Mouse (Mus musculus) kidney, postnatal 0 days (tissue): ENCODE data around the gene Ralgps2. TPM values are rescaled to one million over a fixed set of nuclear protein-coding genes. Genes with fewer than 3 reads are reported as not detected.

Source experiments
- ATAC-seq: fragments of 200-750 bp; cut with Nextera tagmentation; replicated peaks from 2 replicates; pipeline ENCODE4 v1.8.0; 2017; ENCODE audit warnings: low read depth, moderate number of reproducible peaks, moderate TSS enrichment, moderate library complexity; ENCODE audit not compliant: low FRiP score
- DNase-seq: peaks from one replicate; pipeline ENCODE4 v3.0.0-alpha.2; 2016; ENCODE audit warnings: low spot score
- H3K27ac ChIP-seq: fragments of 300-500 bp; sonication (generic); 2 replicates; pipeline ENCODE4 v1.5.1; 2014; ENCODE audit warnings: mild to moderate bottlenecking
- H3K27me3 ChIP-seq: fragments of 300-500 bp; sonication (generic); 2 replicates; pipeline ENCODE4 v1.6.1; 2014; ENCODE audit warnings: low read length, mixed read lengths; ENCODE audit not compliant: insufficient read depth
- H3K36me3 ChIP-seq: fragments of 300-500 bp; sonication (generic); 2 replicates; pipeline ENCODE4 v1.6.1; 2014; ENCODE audit warnings: low read length, mixed read lengths; ENCODE audit not compliant: insufficient read depth
- H3K4me1 ChIP-seq: fragments of 300-500 bp; sonication (generic); replicated peaks from 2 replicates; pipeline ENCODE4 v1.6.1; 2014; ENCODE audit warnings: antibody characterized with exemption, low read length, mixed read lengths; ENCODE audit not compliant: insufficient read depth
- H3K4me2 ChIP-seq: fragments of 300-500 bp; sonication (generic); 2 replicates; pipeline ENCODE4 v1.6.1; 2014; ENCODE audit warnings: mild to moderate bottlenecking, low read length, moderate library complexity, mixed read lengths
- H3K4me3 ChIP-seq: fragments of 300-500 bp; sonication (generic); replicated peaks from 2 replicates; pipeline ENCODE4 v1.5.1; 2014; ENCODE audit warnings: low read depth, low read length
- H3K9ac ChIP-seq: fragments of 300-500 bp; sonication (generic); 2 replicates; pipeline ENCODE4 v1.6.1; 2014; ENCODE audit warnings: low read depth, low read length
- H3K9me3 ChIP-seq: fragments of 300-500 bp; sonication (generic); replicated peaks from 2 replicates; pipeline ENCODE4 v1.6.1; 2016; ENCODE audit warnings: low read length, inconsistent platforms, mixed read lengths
- CTCF ChIP-seq: IDR thresholded peaks from 2 replicates; pipeline ENCODE4 v1.5.1; 2016; ENCODE audit warnings: antibody characterized with exemption, low read depth, mild to moderate bottlenecking, moderate library complexity
- WGBS: fragments of 180-500 bp; shearing (Covaris S2); extraction: QIAGEN DNeasy Blood & Tissue Kit; methylation state at CpG from one replicate; pipeline ENCODE4 v1.1.7; 2014; 5-methylcytosine and 5-hydroxymethylcytosine counted together
- polyA plus RNA-seq: library from polyadenylated mRNA; unstranded; fragments of >200 nt; fragmentation: Nextera tagmentation; extraction: Ambion mirVana; gene quantifications from 2 replicates; pipeline ENCODE4 v1.2.1, GENCODE M21; 2015

Ralgps2 gene
- polyA plus RNA-seq, 1 experiment from 2014 or later, result 47.2 TPM

- Histone ChIP-seq H3K27me3 (no peaks in the 10 kb centered on the region), H3K4me2 (no peak overlapping the region), H3K4me3 (no peak overlapping the region), H3K9ac (no peak overlapping the region), H3K4me1 (no peaks in the 10 kb centered on the region), H3K27ac (no peak overlapping the region), H3K9me3 (no peaks in the 10 kb centered on the region), H3K36me3 (no peaks in the 10 kb centered on the region)
- 95% methylated on average over 4 of the region's 4 CpGs for WGBS
- DNase-seq (no peak), ATAC-seq (no peak)
- peak; percentile 33; the same call in 1 of the 2 replicates for TF ChIP-seq CTCF
These were observed 47.9 kb downstream of the Ralgps2 start for GRCm38 (mm10) chr1:156891561-156891960.

- no peak overlapping the region for H3K9ac ChIP-seq
- H3K4me2 ChIP-seq, result no peak overlapping the region
- WGBS, result 89% methylated on average over 4 of the region's 4 CpGs
- TF ChIP-seq CTCF, result peak; percentile 43; the same call in 1 of the 2 replicates
- no peaks in the 10 kb centered on the region for H3K9me3 ChIP-seq
- no peak overlapping the region for H3K27ac ChIP-seq
- no peaks in the 10 kb centered on the region for H3K27me3 ChIP-seq
- no peaks in the 10 kb centered on the region for H3K36me3 ChIP-seq
- DNase-seq (no peak), ATAC-seq (no peak)
- peaks cover 7% of the 10 kb centered on the region; the same call in 1 of the 2 replicates for H3K4me1 ChIP-seq
- no peak overlapping the region for H3K4me3 ChIP-seq
These were observed 50.6 kb downstream of the Ralgps2 start for GRCm38 (mm10) chr1:156888830-156889229.

- DNase-seq (peak; percentile 41), ATAC-seq (no peak)
- WGBS, result 86% methylated on average over 2 of the region's 2 CpGs
- H3K36me3 ChIP-seq, result no peaks in the 10 kb centered on the region
- H3K27ac ChIP-seq, result no peak overlapping the region
- no peak overlapping the region for H3K4me3 ChIP-seq
- no peak overlapping the region for H3K9ac ChIP-seq
- no peaks in the 10 kb centered on the region for H3K27me3 ChIP-seq
- H3K4me2 ChIP-seq, result no peak overlapping the region
- H3K4me1 ChIP-seq, result peaks cover 7% of the 10 kb centered on the region; the same call in 1 of the 2 replicates
- no peaks in the 10 kb centered on the region for H3K9me3 ChIP-seq
- peak; percentile 58 for TF ChIP-seq CTCF
These were observed 53.5 kb downstream of the Ralgps2 start for GRCm38 (mm10) chr1:156885879-156886278.

- Histone ChIP-seq H3K9me3 (no peaks in the 10 kb centered on the region), H3K36me3 (no peaks in the 10 kb centered on the region), H3K9ac (no peak overlapping the region), H3K27ac (no peak overlapping the region), H3K4me3 (no peak overlapping the region), H3K4me2 (no peak overlapping the region), H3K4me1 (peaks cover 7% of the 10 kb centered on the region; the same call in 1 of the 2 replicates), H3K27me3 (no peaks in the 10 kb centered on the region)
- DNase-seq, result peak; percentile 22
- 23% methylated on average over 2 of the region's 2 CpGs for WGBS
- no peak for TF ChIP-seq CTCF
- no peak for ATAC-seq
These were observed 54.6 kb downstream of the Ralgps2 start for GRCm38 (mm10) chr1:156884782-156885181.

GRCm38 (mm10) chr1:156870616-156871015 is 68.8 kb downstream of the Ralgps2 start:
- Histone ChIP-seq H3K4me3 (no peak overlapping the region), H3K4me2 (no peak overlapping the region), H3K36me3 (no peaks in the 10 kb centered on the region), H3K27me3 (no peaks in the 10 kb centered on the region), H3K27ac (no peak overlapping the region), H3K9ac (no peak overlapping the region), H3K9me3 (no peaks in the 10 kb centered on the region), H3K4me1 (no peaks in the 10 kb centered on the region)
- WGBS, result 77% methylated on average over 4 of the region's 4 CpGs
- DNase-seq, result no peak
- TF ChIP-seq CTCF, result no peak
- ATAC-seq, result no peak

GRCm38 (mm10) chr1:156870028-156870427 is 69.4 kb downstream of the Ralgps2 start:
- no peak overlapping the region for H3K4me2 ChIP-seq
- WGBS, result 91% methylated on average over 5 of the region's 5 CpGs
- no peaks in the 10 kb centered on the region for H3K36me3 ChIP-seq
- TF ChIP-seq CTCF, result no peak
- H3K27me3 ChIP-seq, result no peaks in the 10 kb centered on the region
- H3K9ac ChIP-seq, result no peak overlapping the region
- DNase-seq (no peak), ATAC-seq (no peak)
- H3K4me1 ChIP-seq, result no peaks in the 10 kb centered on the region
- no peaks in the 10 kb centered on the region for H3K9me3 ChIP-seq
- H3K4me3 ChIP-seq, result no peak overlapping the region
- H3K27ac ChIP-seq, result no peak overlapping the region

- peak; percentile 70 for DNase-seq
- Histone ChIP-seq H3K9me3 (no peaks in the 10 kb centered on the region), H3K27ac (no peak overlapping the region), H3K4me1 (0 out of 2 replicates have a peak, but pooled peaks cover 4% of the 10 kb centered on the region), H3K4me3 (no peak overlapping the region), H3K27me3 (no peaks in the 10 kb centered on the region), H3K9ac (no peak overlapping the region), H3K4me2 (no peak overlapping the region), H3K36me3 (no peaks in the 10 kb centered on the region)
- no peak for TF ChIP-seq CTCF
- ATAC-seq, result no peak
- 56% methylated on average over 3 of the region's 3 CpGs for WGBS
These were observed 75.2 kb downstream of the Ralgps2 start for GRCm38 (mm10) chr1:156864240-156864639.
